8 mouse cellular contexts compared by ENCODE assay signal in genomic region chr8:79384276-79385271, GRCm38 (mm10). TPM values are rescaled to one million over a fixed set of nuclear protein-coding genes. Genes with fewer than 3 reads are reported as not detected.
DNase-seq lines count a peak whose midpoint lies in the region; ATAC-seq and TF ChIP-seq lines count a peak whose summit lies in the region.
"Had no signal": no experiment of that assay in that cellular context is flagged by ENCODE, and none has a peak within 500 bp of the region (broad histone marks: within the 10 kb centered on the region; RNA-seq: fewer than 3 reads in every experiment).

No protein-coding gene starts in this region.

- peaks cover 3% of the 10 kb centered on the region for H3K9me3 ChIP-seq in heart, embryonic 16.5 days (replicated peaks; ENCODE audit: control insufficient read depth, low read length)
- H3K9me3 ChIP-seq in limb, embryonic 11.5 days (ENCODE audit: control insufficient read depth, low read length) = no peaks in the 10 kb centered on the region
- no peaks in the 10 kb centered on the region for H3K9me3 ChIP-seq in midbrain, postnatal 0 days (ENCODE audit: low read length)

- no peak overlapping the region for H3K4me3 ChIP-seq in liver, adult 2 months (ENCODE audit: insufficient read depth, low read depth, low read length)
- peak overlapping the region; percentile 26 for H3K4me3 ChIP-seq in heart, embryonic 16.5 days (ENCODE audit: low read length)
- no peak overlapping the region for H3K4me3 ChIP-seq in limb, embryonic 11.5 days (ENCODE audit: low read depth, low read length)
- no peak overlapping the region for H3K4me3 ChIP-seq in midbrain, postnatal 0 days (ENCODE audit: low read depth, low read length)
- no peak overlapping the region for H3K4me3 ChIP-seq in cerebellum, adult 2 months (replicated peaks; ENCODE audit: insufficient read depth, low read depth, low read length)

- no peak for TF ChIP-seq POLR2A in liver, adult 2 months (IDR thresholded peaks at IDR 0.05; ENCODE audit: extremely low read depth, insufficient read depth, low read length)
- no peak for TF ChIP-seq POLR2A in cerebellum, adult 2 months (IDR thresholded peaks at IDR 0.05; ENCODE audit: borderline replicate concordance, insufficient read depth, low read length)

- WGBS in liver, adult 2 months = 40% methylated on average over 25 of the region's 25 CpGs
- 33% methylated on average over 25 of the region's 25 CpGs for WGBS in heart, embryonic 16.5 days
- WGBS in limb, embryonic 11.5 days = 17% methylated on average over 25 of the region's 25 CpGs
- 18% methylated on average over 25 of the region's 25 CpGs for WGBS in midbrain, postnatal 0 days
- 65% methylated on average over 25 of the region's 25 CpGs for WGBS in cerebellum, adult 2 months

- H3K9ac ChIP-seq in liver, adult 2 months (ENCODE audit: low read depth, low read length) = 0 out of 2 replicates have a peak overlapping the region, but pooled peaks have one; percentile 15
- H3K9ac ChIP-seq in heart, embryonic 16.5 days (ENCODE audit: low read length) = peak overlapping the region; percentile 5; the same call in 1 of the 2 replicates
- H3K9ac ChIP-seq in limb, embryonic 11.5 days (ENCODE audit: low read length) = no peak overlapping the region
- H3K9ac ChIP-seq in midbrain, postnatal 0 days (replicated peaks; ENCODE audit: low read length, poor library complexity, severe bottlenecking) = no peak overlapping the region

- peak overlapping the region; percentile 41 for H3K4me2 ChIP-seq in heart, embryonic 16.5 days (ENCODE audit: low read depth, low read length)
- peak overlapping the region; percentile 1; the same call in 1 of the 2 replicates for H3K4me2 ChIP-seq in limb, embryonic 11.5 days (ENCODE audit: low read depth, severe bottlenecking)
- peak overlapping the region; percentile 24; the same call in 1 of the 2 replicates for H3K4me2 ChIP-seq in midbrain, postnatal 0 days (ENCODE audit: low read depth, low read length, poor library complexity, severe bottlenecking)

- H3K27ac ChIP-seq in liver, adult 2 months (replicated peaks; ENCODE audit: insufficient read depth, low read depth, low read length) = no peak overlapping the region
- H3K27ac ChIP-seq in heart, embryonic 16.5 days (ENCODE audit: low read length) = peak overlapping the region; percentile 51; the same call in 1 of the 2 replicates
- no peak overlapping the region for H3K27ac ChIP-seq in limb, embryonic 11.5 days (replicated peaks; ENCODE audit: low read depth, low read length)
- H3K27ac ChIP-seq in midbrain, postnatal 0 days (ENCODE audit: low read depth, low read length) = no peak overlapping the region
- H3K27ac ChIP-seq in cerebellum, adult 2 months (ENCODE audit: insufficient read depth, low read length) = no peak overlapping the region

- no peak for DNase-seq in liver, adult 2 months (ENCODE audit: extremely low read depth, low read depth, low spot score)
- no peak for DNase-seq in liver
- no peak for DNase-seq in limb, embryonic 11.5 days (ENCODE audit: low spot score)
- DNase-seq in midbrain, postnatal 0 days (ENCODE audit: low spot score) = no peak
- DNase-seq in layer of hippocampus, adult 11-12 months (ENCODE audit: low spot score) = no peak
- DNase-seq in cerebellum, adult 2 months = no peak

- no peaks in the 10 kb centered on the region for H3K27me3 ChIP-seq in liver, adult 2 months (ENCODE audit: control insufficient read depth, insufficient read depth, low read length)
- H3K27me3 ChIP-seq in heart, embryonic 16.5 days (ENCODE audit: control insufficient read depth, insufficient read depth, low read length) = no peaks in the 10 kb centered on the region
- no peaks in the 10 kb centered on the region for H3K27me3 ChIP-seq in limb, embryonic 11.5 days (ENCODE audit: control insufficient read depth, insufficient read depth, low read length)
- H3K27me3 ChIP-seq in midbrain, postnatal 0 days (ENCODE audit: insufficient read depth, low read length) = no peaks in the 10 kb centered on the region
- H3K27me3 ChIP-seq in cerebellum, adult 2 months (ENCODE audit: control insufficient read depth, insufficient read depth, low read length) = no peaks in the 10 kb centered on the region
- H3K27me3 ChIP-seq: Patski had no signal

- no peak for ATAC-seq in heart, embryonic 16.5 days (replicated peaks; ENCODE audit: extremely low read depth, insufficient read depth, low FRiP score)
- ATAC-seq in limb, embryonic 11.5 days (ENCODE audit: insufficient number of reproducible peaks, low FRiP score, low TSS enrichment, low read depth) = no peak
- no peak for ATAC-seq in midbrain, postnatal 0 days (ENCODE audit: low FRiP score)
- ATAC-seq: Patski had no signal

- no peak for TF ChIP-seq CTCF in liver, adult 2 months (IDR thresholded peaks at IDR 0.05; ENCODE audit: low read depth, low read length)
- TF ChIP-seq CTCF in midbrain, postnatal 0 days (IDR thresholded peaks at IDR 0.05) = no peak
- TF ChIP-seq CTCF in cerebellum, adult 2 months (IDR thresholded peaks at IDR 0.05; ENCODE audit: borderline replicate concordance, insufficient read depth, low read depth, low read length) = no peak

- H3K79me2 ChIP-seq in liver, adult 2 months (ENCODE audit: control insufficient read depth, insufficient read depth, low read length) = peaks cover 50% of the 10 kb centered on the region; the same call in 1 of the 2 replicates

- H3K4me1 ChIP-seq in liver, adult 2 months (ENCODE audit: control insufficient read depth, insufficient read depth, low read length) = peaks cover 17% of the 10 kb centered on the region
- peaks cover 36% of the 10 kb centered on the region for H3K4me1 ChIP-seq in heart, embryonic 16.5 days (ENCODE audit: control insufficient read depth, insufficient read depth, low read length)
- H3K4me1 ChIP-seq in limb, embryonic 11.5 days (ENCODE audit: control insufficient read depth, insufficient read depth, low read length) = peaks cover 21% of the 10 kb centered on the region
- 0 out of 2 replicates have a peak, but pooled peaks cover 6% of the 10 kb centered on the region for H3K4me1 ChIP-seq in midbrain, postnatal 0 days (ENCODE audit: insufficient read depth, low read length)
- H3K4me1 ChIP-seq in cerebellum, adult 2 months (ENCODE audit: control insufficient read depth, insufficient read depth, low read length) = peaks cover 16% of the 10 kb centered on the region

- H3K36me3 ChIP-seq in liver, adult 2 months (ENCODE audit: control insufficient read depth, insufficient read depth, low read length) = no peaks in the 10 kb centered on the region
- peaks cover 7% of the 10 kb centered on the region for H3K36me3 ChIP-seq in heart, embryonic 16.5 days (ENCODE audit: control insufficient read depth, insufficient read depth)
- no peaks in the 10 kb centered on the region; the same call in 1 of the 2 replicates for H3K36me3 ChIP-seq in limb, embryonic 11.5 days (ENCODE audit: control insufficient read depth, insufficient read depth, low read length)
- peaks cover 3% of the 10 kb centered on the region for H3K36me3 ChIP-seq in midbrain, postnatal 0 days (ENCODE audit: insufficient read depth, low read length)

RNA-seq across cellular contexts. Expression of gene Smad1, which starts 14.7 kb away (rescaled TPM):
- 10.8 and 12.0 TPM in 2 replicates for total RNA-seq in liver, adult 2 months (2014; rRNA removed)
- polyA plus RNA-seq in liver, adult 2 months (2012; rRNA removed) = 17.5 and 25.5 TPM in 2 replicates
- polyA plus RNA-seq in heart, embryonic 16.5 days (2015; fragmentation: Nextera tagmentation; extraction: Ambion mirVana) = 20.8 and 22.4 TPM in 2 replicates
- polyA plus RNA-seq in limb, embryonic 11.5 days (2014; fragmentation: Nextera tagmentation; extraction: Ambion mirVana) = 50.4 and 53.3 TPM in 2 replicates
- 75.6 and 78.8 TPM in 2 replicates for total RNA-seq in midbrain, postnatal 0 days (2014; rRNA removed)
- 49.1 and 52.5 TPM in 2 replicates for polyA plus RNA-seq in midbrain, postnatal 0 days (2015; fragmentation: Nextera tagmentation; extraction: Ambion mirVana)
- polyA plus RNA-seq in cerebellum, adult 2 months (2012; rRNA removed) = 29.1 and 29.5 TPM in 2 replicates

Comparison
In these comparisons a context has a peak if more than half of its experiments do, and no peak if none do; other contexts are left out.
1. H3K9ac ChIP-seq: peak in liver, adult 2 months (single experiment) and heart, embryonic 16.5 days (single experiment); none in limb, embryonic 11.5 days (single experiment) and midbrain, postnatal 0 days (single experiment).
2. Peak in every context shown above with its lines, with median percentiles within 50 percentile points of each other: H3K4me2 ChIP-seq.